Mouse (Mus musculus): Measurements from ENCODE around the gene Anks1b. TPM values are rescaled to one million over a fixed set of nuclear protein-coding genes. Genes with fewer than 3 reads are reported as not detected.

Anks1b gene
- total RNA-seq (2021) = under 1 TPM; 0.09 to 0.17 TPM
- long read RNA-seq, experiment 1, partial matches to known transcripts = 0 of 55 reads
- long read RNA-seq, experiment 1, other reads (novel, unspliced or antisense) = 55 of 55 reads
- long read RNA-seq, experiment 2, partial matches to known transcripts = 0 of 42 reads
- long read RNA-seq, experiment 2, other reads (novel, unspliced or antisense) = 42 of 42 reads

- DNase-seq (ENCODE audit: low spot score) = no peak
Measured at GRCm38 (mm10) chr10:89873146-89873950, at the start of gene Anks1b. TSS of gene Anks1b (plus strand) at chr10:89873509.

DNA sequence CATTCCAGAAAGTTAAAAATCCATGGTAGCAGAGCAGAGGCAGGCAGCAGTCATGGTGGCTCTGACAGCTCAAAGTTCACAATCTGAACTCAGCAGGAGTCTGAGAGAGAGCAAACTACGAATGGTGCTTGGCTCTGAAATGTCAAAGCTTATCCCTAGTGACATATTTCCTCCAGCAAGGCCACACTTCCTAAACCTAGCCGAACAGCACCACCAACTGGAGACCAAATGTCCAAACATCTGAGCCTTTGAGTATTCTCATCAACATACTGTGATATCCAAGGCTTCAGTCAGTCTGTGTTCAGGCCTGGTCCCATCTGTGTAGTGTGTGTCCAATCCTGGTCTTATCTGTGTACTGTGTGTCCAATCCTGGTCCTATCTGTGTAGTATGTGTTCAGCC lies 49.4 kb upstream of the Anks1b start:
- DNase-seq (ENCODE audit: low spot score) = peak; percentile 18

GRCm38 (mm10) chr10:89826896-89827295 lies 46.4 kb upstream of the Anks1b start:
- DNase-seq (ENCODE audit: low spot score) = no peak

DNA sequence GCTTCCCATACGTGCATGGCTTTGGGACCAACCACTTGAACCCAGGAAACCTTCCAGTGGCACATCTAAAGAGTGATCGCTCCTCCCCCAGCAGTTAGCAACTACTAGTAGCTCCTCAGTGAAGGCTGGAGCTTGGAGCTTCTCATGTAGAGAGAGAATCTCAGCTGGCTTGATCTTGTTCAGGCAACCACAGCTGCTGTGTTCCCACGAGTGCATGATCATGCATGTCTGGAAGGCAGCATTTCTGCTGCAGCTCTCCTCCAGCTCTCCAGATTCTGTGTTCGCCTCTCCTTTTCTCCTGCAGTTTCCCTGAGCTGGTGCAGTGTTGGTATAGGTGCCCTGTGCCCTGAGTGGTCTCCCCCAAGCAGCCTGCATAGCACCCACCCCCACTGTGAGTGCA lies 41.0 kb upstream of the Anks1b start:
- no peak for DNase-seq (ENCODE audit: low spot score)

GRCm38 (mm10) chr10:89833166-89833565 lies 40.1 kb upstream of the Anks1b start:
- no peak for DNase-seq (ENCODE audit: low spot score)

- no peak for DNase-seq (ENCODE audit: low spot score)
Measured at GRCm38 (mm10) chr10:89837476-89837875, 35.8 kb upstream of the Anks1b start.

DNA sequence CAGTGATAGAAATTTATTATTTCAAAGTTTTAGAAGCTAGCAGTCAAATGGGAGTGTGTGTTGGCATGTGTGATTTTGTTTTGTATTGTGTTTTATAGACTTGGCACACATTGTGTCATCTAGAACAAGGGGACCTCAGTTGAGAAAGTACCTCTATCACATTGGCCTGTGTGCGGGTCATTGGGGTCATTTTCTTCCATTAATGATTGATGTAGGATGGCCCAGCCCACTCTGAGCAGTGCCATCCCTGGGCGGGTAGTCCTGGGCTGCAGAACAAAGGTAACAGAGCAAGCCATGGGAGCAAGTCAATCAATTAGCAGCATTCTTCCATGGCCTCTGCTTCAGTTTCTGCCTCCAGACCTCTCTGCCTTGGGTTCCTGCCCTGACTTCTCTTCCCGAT lies 34.5 kb upstream of the Anks1b start:
- DNase-seq (ENCODE audit: low spot score) = no peak

GRCm38 (mm10) chr10:89850951-89851350 lies 22.4 kb upstream of the Anks1b start:
- DNase-seq (ENCODE audit: low spot score) = no peak

- DNase-seq (ENCODE audit: low spot score) = no peak
Measured at GRCm38 (mm10) chr10:89855251-89855875, 17.9 kb upstream of the Anks1b start.

GRCm38 (mm10) chr10:89856286-89856685 lies 17.0 kb upstream of the Anks1b start:
- DNase-seq (ENCODE audit: low spot score) = no peak

GRCm38 (mm10) chr10:89868211-89868610 lies 5.1 kb upstream of the Anks1b start:
- no peak for DNase-seq (ENCODE audit: low spot score)

GRCm38 (mm10) chr10:89868836-89869235 lies 4.5 kb upstream of the Anks1b start:
- no peak for DNase-seq (ENCODE audit: low spot score)

DNA sequence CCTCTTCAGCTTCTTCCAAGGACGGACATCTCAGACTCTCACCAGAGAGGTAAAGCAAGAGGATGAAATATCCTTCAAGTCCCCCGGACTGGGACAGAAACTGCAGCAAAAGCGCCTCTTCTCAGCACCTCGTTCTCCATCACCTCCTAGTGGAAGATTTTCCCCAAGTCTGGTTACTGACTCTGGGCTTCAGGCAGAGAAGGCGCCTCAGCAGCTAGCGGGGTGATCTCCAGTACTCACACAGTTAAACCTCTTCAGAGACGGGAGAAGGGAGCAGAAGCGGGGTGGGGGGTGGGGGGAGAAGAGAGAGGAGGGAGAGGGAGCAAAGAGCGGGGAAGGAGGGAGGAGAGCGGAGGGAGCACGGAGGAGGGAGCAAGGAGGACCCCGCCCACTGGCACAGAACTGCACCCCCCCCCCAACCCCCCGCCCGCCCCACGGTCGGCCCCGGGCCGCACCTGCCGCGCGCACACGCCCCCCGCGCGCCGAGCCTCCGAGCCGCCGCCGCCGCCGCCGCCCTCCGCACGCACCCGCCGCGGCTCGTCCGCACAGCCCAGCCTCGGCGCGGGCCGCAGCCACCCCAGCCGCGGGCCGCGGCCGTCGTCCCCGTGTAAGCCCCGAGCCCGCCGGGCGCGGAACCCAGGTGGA lies 686 bp upstream of the Anks1b start:
- no peak for DNase-seq (ENCODE audit: low spot score)

- DNase-seq (ENCODE audit: low spot score) = no peak
Measured at GRCm38 (mm10) chr10:89874036-89874435, 727 bp downstream of the Anks1b start.

DNA sequence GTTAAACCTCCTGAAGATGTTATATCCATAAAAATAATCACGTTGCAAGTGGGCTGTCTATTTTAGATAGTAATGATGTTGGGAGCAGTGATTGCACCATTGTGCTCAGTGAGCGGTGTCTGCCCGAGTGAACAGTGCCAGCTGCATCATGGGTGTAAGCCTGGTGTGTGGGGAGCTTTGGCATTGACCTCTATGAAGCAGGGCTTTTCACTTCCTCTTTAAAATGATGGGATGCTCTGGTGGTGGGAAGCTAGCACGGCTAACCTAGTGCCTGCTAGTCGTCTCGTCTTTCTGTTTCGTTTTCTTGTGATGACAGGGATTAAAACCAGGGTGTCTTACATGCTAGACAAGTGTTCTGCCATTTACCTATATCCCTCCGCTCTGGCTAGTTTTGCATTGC lies 10.3 kb downstream of the Anks1b start:
- DNase-seq (ENCODE audit: low spot score) = no peak

DNA sequence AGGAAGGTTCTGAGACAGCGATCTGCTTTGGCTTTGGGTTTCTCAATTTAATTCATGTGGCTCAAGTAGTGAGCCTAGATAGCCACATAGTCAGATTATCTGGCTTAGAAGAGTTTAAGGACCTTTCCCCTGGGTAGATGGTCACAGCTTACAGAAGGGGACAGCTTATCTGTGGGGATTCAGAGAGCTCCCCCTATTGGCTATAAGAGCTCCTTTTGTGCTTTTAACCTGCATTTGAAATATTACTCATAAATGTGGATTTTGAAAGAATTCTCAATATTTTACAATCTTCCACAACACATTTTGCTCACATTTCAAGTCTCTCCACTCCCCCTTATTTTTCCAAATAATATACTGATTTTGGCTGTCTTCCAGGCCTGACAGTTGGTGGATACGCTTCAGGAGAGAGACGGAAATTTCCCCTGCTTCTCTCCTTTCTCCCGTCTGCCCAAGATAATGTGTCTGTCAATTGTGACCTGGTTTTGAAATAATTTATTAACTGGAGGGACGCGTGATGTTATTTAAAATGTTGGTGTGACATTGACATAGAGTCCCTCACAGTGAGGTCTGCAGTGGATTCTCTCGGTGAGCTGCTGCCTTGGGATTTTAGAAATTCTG lies 29.5 kb downstream of the Anks1b start:
- DNase-seq (ENCODE audit: low spot score) = no peak

DNA sequence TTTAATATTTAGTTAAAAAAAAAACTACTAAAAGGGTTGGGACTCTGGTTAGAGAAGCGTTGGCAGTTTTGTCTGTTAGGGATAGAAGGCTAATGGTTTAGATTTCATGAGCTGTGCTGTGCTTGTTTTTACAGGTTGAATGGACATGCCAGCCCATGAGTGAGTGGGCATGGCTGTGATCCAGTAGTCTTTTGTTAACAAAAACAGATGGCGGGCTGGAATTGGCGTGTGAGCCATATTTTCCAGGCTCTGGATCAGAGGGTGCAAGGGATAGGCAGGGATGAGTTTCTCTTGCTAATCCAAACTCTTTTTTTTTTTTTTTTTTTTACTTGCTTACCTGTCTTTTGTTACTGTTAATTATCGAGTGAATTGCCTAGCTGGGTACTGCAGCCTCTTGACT lies 38.6 kb downstream of the Anks1b start:
- no peak for DNase-seq (ENCODE audit: low spot score)

DNA sequence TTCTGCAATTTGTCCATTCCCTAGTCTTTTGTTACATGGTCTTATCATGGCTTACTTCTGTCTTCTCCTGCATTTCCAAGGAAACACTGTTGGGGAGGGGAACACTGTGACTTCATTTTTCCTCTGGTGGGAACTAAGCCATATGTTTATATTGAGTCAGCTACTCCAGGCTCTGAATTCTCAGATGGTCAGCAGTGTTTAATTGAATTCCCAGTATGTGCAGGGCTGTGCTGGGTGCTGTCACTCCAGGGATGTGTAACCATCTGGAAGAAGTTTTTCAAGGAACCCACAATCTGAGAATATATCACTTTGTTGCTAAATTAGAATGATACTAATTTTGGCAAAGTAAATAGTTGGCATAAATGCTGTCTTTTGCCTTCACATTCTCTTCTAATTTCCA lies 39.9 kb downstream of the Anks1b start:
- no peak for DNase-seq (ENCODE audit: low spot score)

GRCm38 (mm10) chr10:89917141-89917540 lies 43.8 kb downstream of the Anks1b start:
- no peak for DNase-seq (ENCODE audit: low spot score)

DNA sequence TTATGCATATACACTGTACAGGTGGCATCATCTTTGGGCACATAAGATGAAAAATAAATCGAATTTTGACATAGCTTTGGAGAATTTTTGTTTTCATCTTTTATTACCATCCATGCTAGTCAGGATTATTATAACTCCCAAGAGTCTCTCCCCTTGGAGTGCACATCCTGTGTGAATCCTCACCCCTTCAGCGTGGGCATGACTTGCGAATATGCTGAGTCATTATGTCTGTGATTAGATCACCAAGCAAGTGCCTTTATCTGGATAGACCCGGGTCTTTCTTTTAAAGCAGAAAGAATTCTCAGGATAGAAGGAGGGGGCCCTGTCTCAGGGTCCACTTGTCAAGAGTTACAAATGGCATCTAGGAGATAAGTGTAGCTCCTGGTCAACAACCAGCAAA lies 48.7 kb downstream of the Anks1b start:
- DNase-seq (ENCODE audit: low spot score) = no peak

- no peak for DNase-seq (ENCODE audit: low spot score)
Measured at GRCm38 (mm10) chr10:89942180-89942579, 68.9 kb downstream of the Anks1b start.
